Mouse (Mus musculus): ENCODE results near the gene Tmem132b.

GRCm38 (mm10) chr5:125492379-125493092 lies 39.0 kb upstream of the Tmem132b start:
- no peak for TF ChIP-seq CTCF (IDR thresholded peaks at IDR 0.05)
- no peak for TF ChIP-seq EP300 (IDR thresholded peaks at IDR 0.05)

Data from lung, postnatal 0 days (tissue).